Mouse (Mus musculus): Measurements from ENCODE around the gene Gle1. TPM values are rescaled to one million over a fixed set of nuclear protein-coding genes. Genes with fewer than 3 reads are reported as not detected.

Gene Gle1
- polyA plus RNA-seq, 1 experiment from 2014 or later = 44.5 TPM

Other genes with a start within 250 kb of the Gle1 start
- 0.43 and 1.3 TPM in 2 replicates for gene Gm13420, start 183.7 kb upstream of the Gle1 start, polyA plus RNA-seq (2015; fragmentation: Nextera tagmentation; extraction: Ambion mirVana)
- 0.33 and 0.95 TPM in 2 replicates for gene Gm13547, start 176.1 kb upstream of the Gle1 start, polyA plus RNA-seq (2015; fragmentation: Nextera tagmentation; extraction: Ambion mirVana)
- 45.7 and 56.6 TPM in 2 replicates for gene Coq4, start 147.9 kb upstream of the Gle1 start, polyA plus RNA-seq (2015; fragmentation: Nextera tagmentation; extraction: Ambion mirVana)
- 30.5 and 40.5 TPM in 2 replicates for gene Trub2, start 146.9 kb upstream of the Gle1 start, polyA plus RNA-seq (2015; fragmentation: Nextera tagmentation; extraction: Ambion mirVana)
- gene Slc27a4, start 132.8 kb upstream of the Gle1 start, polyA plus RNA-seq (2015; fragmentation: Nextera tagmentation; extraction: Ambion mirVana) = 31.8 and 35.2 TPM in 2 replicates
- 23.8 and 26.4 TPM in 2 replicates for gene Urm1, start 115.4 kb upstream of the Gle1 start, polyA plus RNA-seq (2015; fragmentation: Nextera tagmentation; extraction: Ambion mirVana)
- 23.7 and 24.2 TPM in 2 replicates for gene Cercam, start 66.3 kb upstream of the Gle1 start, polyA plus RNA-seq (2015; fragmentation: Nextera tagmentation; extraction: Ambion mirVana)
- gene Odf2, start 46.2 kb upstream of the Gle1 start, polyA plus RNA-seq (2015; fragmentation: Nextera tagmentation; extraction: Ambion mirVana) = 43.0 and 44.9 TPM in 2 replicates
- 73.3 and 82.9 TPM in 2 replicates for gene Sptan1, start 30.1 kb downstream of the Gle1 start, polyA plus RNA-seq (2015; fragmentation: Nextera tagmentation; extraction: Ambion mirVana)
- gene Wdr34, start 113.5 kb downstream of the Gle1 start, polyA plus RNA-seq (2015; fragmentation: Nextera tagmentation; extraction: Ambion mirVana) = 20.9 and 24.7 TPM in 2 replicates
- 437 and 494 TPM in 2 replicates for gene Set, start 122.0 kb downstream of the Gle1 start, polyA plus RNA-seq (2015; fragmentation: Nextera tagmentation; extraction: Ambion mirVana)
- 10.6 and 11.1 TPM in 2 replicates for gene Pkn3, start 142.3 kb downstream of the Gle1 start, polyA plus RNA-seq (2015; fragmentation: Nextera tagmentation; extraction: Ambion mirVana)
- gene Zdhhc12, start 158.2 kb downstream of the Gle1 start, polyA plus RNA-seq (2015; fragmentation: Nextera tagmentation; extraction: Ambion mirVana) = 59.8 and 70.4 TPM in 2 replicates
- 5.0 and 5.6 TPM in 2 replicates for gene Zer1, start 189.2 kb downstream of the Gle1 start, polyA plus RNA-seq (2015; fragmentation: Nextera tagmentation; extraction: Ambion mirVana)
- 7.8 and 8.2 TPM in 2 replicates for gene Tbc1d13, start 198.3 kb downstream of the Gle1 start, polyA plus RNA-seq (2015; fragmentation: Nextera tagmentation; extraction: Ambion mirVana)
- gene Endog, start 236.1 kb downstream of the Gle1 start, polyA plus RNA-seq (2015; fragmentation: Nextera tagmentation; extraction: Ambion mirVana) = 40.9 and 41.9 TPM in 2 replicates
- 59.9 and 62.9 TPM in 2 replicates for gene Spout1, start 243.0 kb downstream of the Gle1 start, polyA plus RNA-seq (2015; fragmentation: Nextera tagmentation; extraction: Ambion mirVana)

Measured in intestine, embryonic 15.5 days (tissue).